Mouse (Mus musculus) liver, embryonic 14.5 days (tissue): ENCODE results near the gene Hdac4.

Experiments
- CTCF ChIP-seq: IDR thresholded peaks from 2 replicates; pipeline ENCODE4 v1.5.1; 2016; ENCODE audit warnings: antibody characterized with exemption, low read depth, control low read depth
- EP300 ChIP-seq: IDR thresholded peaks from 2 replicates; pipeline ENCODE4 v1.6.1; 2016; ENCODE audit warnings: antibody characterized with exemption, low read depth

DNA sequence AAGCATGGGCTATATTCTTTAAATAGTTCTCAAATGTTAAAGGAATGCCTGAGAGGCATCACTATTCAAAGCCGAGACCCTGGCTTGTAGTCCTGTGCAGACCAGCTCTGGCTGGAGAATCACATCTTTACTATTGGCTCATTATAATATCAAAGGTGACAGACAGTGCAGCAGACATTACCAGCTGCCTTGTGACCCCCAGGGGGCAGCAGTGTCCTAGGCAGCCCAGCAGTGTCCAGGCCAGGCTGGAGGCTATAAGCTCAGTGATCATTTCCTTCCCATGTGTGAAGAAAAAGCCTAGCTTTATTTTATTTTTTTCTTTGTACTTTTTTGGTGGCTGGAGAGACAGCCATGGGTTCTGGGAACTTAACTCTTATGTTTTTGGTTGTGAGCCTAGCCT is 233.2 kb downstream of the Hdac4 start:
- TF ChIP-seq CTCF (peak; percentile 80), EP300 (no peak)
